Mouse (Mus musculus) heart, adult 2 months (tissue): Measurements from ENCODE around the gene Ndufa4l2. TPM values are rescaled to one million over a fixed set of nuclear protein-coding genes. Genes with fewer than 3 reads are reported as not detected.

Experiments
- DNase-seq, 2 experiments: peaks; one replicate each; pipeline ENCODE4 v3.0.0; 2021
- H3K27ac ChIP-seq: fragments of 200-600 bp; 2 replicates; pipeline ENCODE4 v1.8.1; 2022
- H3K27me3 ChIP-seq: fragments of 200-500 bp; 2 replicates; pipeline ENCODE4 v1.6.1; 2012; ENCODE audit warnings: mild to moderate bottlenecking, low read length, inconsistent platforms, mixed read lengths; ENCODE audit not compliant: control insufficient read depth, insufficient read depth
- H3K36me3 ChIP-seq: fragments of 200-500 bp; 2 replicates; pipeline ENCODE4 v1.6.1; 2012; ENCODE audit warnings: low read length, inconsistent platforms; ENCODE audit not compliant: control insufficient read depth, insufficient read depth
- H3K4me1 ChIP-seq: fragments of 200-500 bp; 2 replicates; pipeline ENCODE4 v1.6.1; 2011; ENCODE audit warnings: low read length; ENCODE audit not compliant: control insufficient read depth, insufficient read depth
- H3K4me3 ChIP-seq: fragments of 200-600 bp; 2 replicates; pipeline ENCODE4 v1.8.1; 2022
- H3K79me2 ChIP-seq: fragments of 200-500 bp; replicated peaks from 2 replicates; pipeline ENCODE4 v1.6.1; 2012; ENCODE audit warnings: mild to moderate bottlenecking, inconsistent platforms, low read length, moderate library complexity, mixed read lengths; ENCODE audit not compliant: control insufficient read depth, insufficient read depth
- H3K9ac ChIP-seq: fragments of 200-500 bp; 2 replicates; pipeline ENCODE4 v1.6.1; 2012; ENCODE audit warnings: low read depth, mild to moderate bottlenecking, control low read depth, inconsistent platforms, low read length, mixed read lengths
- CTCF ChIP-seq: fragments of 200-600 bp; IDR thresholded peaks from 2 replicates; pipeline ENCODE4 v1.8.1; 2022; ENCODE audit warnings: antibody characterized with exemption, mild to moderate bottlenecking, moderate library complexity
- EP300 ChIP-seq: fragments of 200-500 bp; IDR thresholded peaks from 2 replicates; pipeline ENCODE4 v1.6.1; 2011; ENCODE audit warnings: low read depth, low read length, control low read depth; ENCODE audit not compliant: insufficient read depth
- POLR2A ChIP-seq: fragments of 200-500 bp; IDR thresholded peaks from 2 replicates; pipeline ENCODE4 v1.6.1; 2011; ENCODE audit warnings: mild to moderate bottlenecking, low read depth, low read length, control low read depth; ENCODE audit not compliant: insufficient read depth
- WGBS: fragments of 180-500 bp; shearing (Covaris S2); methylation state at CpG from one replicate; pipeline ENCODE4 v1.1.7; 2018; 5-methylcytosine and 5-hydroxymethylcytosine counted together
- intact Hi-C: fragments of 180-260 bp; cut with DNase I; formaldehyde crosslinking; loops from one replicate; pipeline ENCODE4 v1.15.1; 2025
- polyA plus RNA-seq: library from polyadenylated mRNA; depleted of rRNA; stranded (reverse); fragments of >200 nt; gene quantifications from 2 replicates; pipeline ENCODE4 v1.2.3, GENCODE M21; 2012
- total RNA-seq, 2 experiments: library from RNA; stranded (reverse); gene quantifications; 2 replicates each; pipeline ENCODE4 v1.2.3; 2021

Gene Ndufa4l2
- total and polyA plus RNA-seq, 3 experiments: 20.1 to 45.1 (median 27.9) TPM

DNA sequence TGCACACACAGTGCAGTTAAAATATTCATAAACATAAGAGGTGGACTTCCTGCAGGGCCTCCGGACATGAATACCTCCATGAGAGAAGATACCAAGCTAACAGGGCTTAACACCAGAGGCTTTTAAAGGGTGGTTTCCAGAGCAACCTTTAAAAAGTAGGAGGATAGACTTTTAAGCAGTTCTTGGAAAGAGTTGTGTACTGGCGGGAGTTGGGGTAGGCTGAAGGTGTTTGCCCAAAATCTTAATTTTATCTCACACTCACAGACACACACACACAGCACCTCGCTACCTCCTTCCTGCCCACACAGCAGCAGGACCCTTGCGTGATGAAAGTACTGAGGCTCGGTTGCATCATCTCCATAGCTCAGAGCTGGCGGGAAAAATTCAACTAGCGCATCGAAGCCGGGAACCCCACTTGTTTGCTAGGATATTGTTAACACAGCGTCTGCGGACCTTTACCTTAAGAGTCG lies 6.9 kb downstream of the Ndufa4l2 start:
- TF ChIP-seq POLR2A (no peak), CTCF (no peak), EP300 (no peak)
- H3K36me3 ChIP-seq: no peaks in the 10 kb centered on the region
- peak overlapping the region; percentile 94 for H3K4me3 ChIP-seq
- peak overlapping the region; percentile 73 for H3K27ac ChIP-seq
- no peaks in the 10 kb centered on the region for H3K79me2 ChIP-seq
- peaks cover 3% of the 10 kb centered on the region; the same call in 1 of the 2 replicates for H3K4me1 ChIP-seq
- WGBS: 6% methylated on average over 12 of the region's 12 CpGs
- H3K9ac ChIP-seq: peak overlapping the region; percentile 86
- intact Hi-C loops: no loop called here
- DNase-seq: no peak
- H3K27me3 ChIP-seq: peaks cover 13% of the 10 kb centered on the region

- under 1% methylated on average over 21 of the region's 21 CpGs for WGBS
- H3K36me3 ChIP-seq: no peaks in the 10 kb centered on the region
- H3K27ac ChIP-seq: peak within 1 kb of the TSS; percentile 73
- no peaks in the 10 kb centered on the region for H3K79me2 ChIP-seq
- peaks cover 17% of the 10 kb centered on the region for H3K27me3 ChIP-seq
- peak within 1 kb of the TSS; percentile 86 for H3K9ac ChIP-seq
- H3K4me1 ChIP-seq: peaks cover 3% of the 10 kb centered on the region; the same call in 1 of the 2 replicates
- intact Hi-C loops: no loop called here
- peak within 1 kb of the TSS; percentile 94 for H3K4me3 ChIP-seq
- peak; percentile 81 to 83 for DNase-seq
- no peak for TF ChIP-seq EP300
- peak; percentile 77 for TF ChIP-seq POLR2A
These were observed 7.4 kb downstream of the Ndufa4l2 start, which contains the start of gene Shmt2 for GRCm38 (mm10) chr10:127522088-127522581. TSS of gene Shmt2 (minus strand) at chr10:127522444.

DNA sequence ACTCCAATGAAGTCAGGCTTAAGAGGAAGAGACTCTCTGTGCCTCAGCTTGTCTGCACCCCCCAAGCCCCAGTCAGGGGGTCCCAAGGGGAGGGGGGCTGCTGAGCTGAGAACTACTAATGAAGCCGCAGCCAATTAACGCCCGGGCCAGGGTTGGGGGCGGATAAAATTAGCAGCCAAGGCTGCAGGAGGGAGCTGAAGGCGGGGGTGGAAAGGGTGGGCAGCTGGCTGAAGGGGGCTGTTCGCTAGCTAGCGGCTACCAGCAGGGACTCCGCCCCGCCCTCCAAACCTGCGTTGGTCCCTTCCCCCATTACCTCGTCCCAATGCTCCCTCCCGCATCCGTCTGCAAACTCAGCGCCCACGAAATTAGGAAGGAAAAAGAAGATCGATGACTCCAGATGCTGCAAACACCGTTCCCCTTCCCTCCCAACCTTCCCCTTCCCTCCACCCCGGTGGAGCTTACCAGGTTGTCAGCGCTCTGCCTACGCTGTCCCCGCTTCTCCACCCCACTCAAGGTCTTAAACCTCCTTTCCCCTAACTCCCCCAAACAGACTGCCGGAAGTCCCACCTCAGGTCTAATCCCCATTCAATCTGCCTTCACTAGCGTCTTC lies 10.0 kb downstream of the Ndufa4l2 start:
- Histone ChIP-seq H3K27me3 (peaks cover 29% of the 10 kb centered on the region), H3K79me2 (no peaks in the 10 kb centered on the region), H3K9ac (no peak overlapping the region), H3K27ac (no peak overlapping the region), H3K36me3 (no peaks in the 10 kb centered on the region), H3K4me3 (no peak overlapping the region), H3K4me1 (peaks cover 3% of the 10 kb centered on the region; the same call in 1 of the 2 replicates)
- intact Hi-C loops: no loop called here
- TF ChIP-seq EP300 (no peak), CTCF (no peak), POLR2A (no peak)
- WGBS: 19% methylated on average over 23 of the region's 23 CpGs
- no peak for DNase-seq

DNA sequence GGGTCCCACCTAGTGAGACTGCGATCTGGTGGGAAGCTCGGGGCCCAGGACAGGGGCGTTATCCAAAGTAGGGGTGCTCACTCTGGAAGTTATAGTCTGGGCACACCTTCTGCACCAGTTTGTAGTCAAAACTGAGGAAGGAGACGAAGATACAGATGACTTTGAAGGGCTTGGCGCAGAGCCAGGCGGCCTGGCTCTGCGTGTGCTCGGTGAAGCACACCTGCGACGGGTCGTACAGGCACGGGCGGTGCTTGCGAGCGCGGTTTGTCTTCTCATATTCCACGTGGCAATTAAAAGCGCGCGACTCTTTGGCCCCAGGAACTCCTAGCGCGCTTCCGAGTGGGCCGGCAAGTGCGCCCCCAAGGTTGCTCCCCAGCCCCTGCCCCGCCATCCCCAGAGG lies 11.3 kb downstream of the Ndufa4l2 start:
- H3K9ac ChIP-seq: no peak overlapping the region
- 8% methylated on average over 26 of the region's 26 CpGs for WGBS

GRCm38 (mm10) chr10:127526681-127527080 lies 11.9 kb downstream of the Ndufa4l2 start:
- Histone ChIP-seq H3K27ac (no peak overlapping the region), H3K9ac (no peak overlapping the region), H3K4me3 (no peak overlapping the region; the same call in 1 of the 2 replicates), H3K79me2 (no peaks in the 10 kb centered on the region), H3K4me1 (no peaks in the 10 kb centered on the region; the same call in 1 of the 2 replicates), H3K36me3 (no peaks in the 10 kb centered on the region), H3K27me3 (peaks cover 31% of the 10 kb centered on the region)
- DNase-seq: peak; percentile 51 to 65
- TF ChIP-seq CTCF (peak; percentile 68), POLR2A (no peak)
- intact Hi-C loops: no loop called here
- WGBS: 8% methylated on average over 26 of the region's 26 CpGs

More for the DNA sequence above, 11.3 kb downstream of the Ndufa4l2 start:
- no peak overlapping the region; the same call in 1 of the 2 replicates for H3K4me3 ChIP-seq
- TF ChIP-seq CTCF (no peak), POLR2A (no peak), EP300 (no peak)
- intact Hi-C loops: no loop called here
- H3K27ac ChIP-seq: no peak overlapping the region
- no peaks in the 10 kb centered on the region for H3K79me2 ChIP-seq
- H3K36me3 ChIP-seq: no peaks in the 10 kb centered on the region
- H3K27me3 ChIP-seq: peaks cover 29% of the 10 kb centered on the region
- DNase-seq: no peak
- H3K4me1 ChIP-seq: peaks cover 3% of the 10 kb centered on the region; the same call in 1 of the 2 replicates

GRCm38 (mm10) chr10:127527481-127527880 lies 12.7 kb downstream of the Ndufa4l2 start:
- H3K36me3 ChIP-seq: no peaks in the 10 kb centered on the region
- no peak for TF ChIP-seq POLR2A
- TF ChIP-seq CTCF: no peak
- no peak for TF ChIP-seq EP300
- intact Hi-C loops: no loop called here
- H3K9ac ChIP-seq: no peak overlapping the region
- H3K4me1 ChIP-seq: no peaks in the 10 kb centered on the region; the same call in 1 of the 2 replicates
- peaks cover 33% of the 10 kb centered on the region for H3K27me3 ChIP-seq
- DNase-seq: no peak
- WGBS: 21% methylated on average over 17 of the region's 17 CpGs
- no peak overlapping the region for H3K27ac ChIP-seq
- no peaks in the 10 kb centered on the region for H3K79me2 ChIP-seq
- H3K4me3 ChIP-seq: no peak overlapping the region
